Comparison of ENCODE assay signal across 22 mouse cellular contexts in genomic region chr5:44219871-44220270, GRCm38 (mm10). TPM values are rescaled to one million over a fixed set of nuclear protein-coding genes. Genes with fewer than 3 reads are reported as not detected.
DNase-seq lines count a peak whose midpoint lies in the region; ATAC-seq and TF ChIP-seq lines count a peak whose summit lies in the region.
"Had no signal": no experiment of that assay in that cellular context is flagged by ENCODE, and none has a peak within 500 bp of the region (broad histone marks: within the 10 kb centered on the region; RNA-seq: fewer than 3 reads in every experiment).

No protein-coding gene starts in this region.

- no peaks in the 10 kb centered on the region for H3K27me3 ChIP-seq in liver, embryonic 13.5 days
- H3K27me3 ChIP-seq in spleen, adult 2 months (ENCODE audit: control insufficient read depth, insufficient read depth, low read length), result no peaks in the 10 kb centered on the region
- H3K27me3 ChIP-seq: embryonic facial prominence, embryonic 13.5 days; forebrain, embryonic 12.5 days; heart, embryonic 15.5 days; hindbrain, embryonic 12.5 days; Patski had no signal

- H3K4me3 ChIP-seq in gastrocnemius, adult 2 months, result no peak overlapping the region
- H3K4me3 ChIP-seq in liver, embryonic 13.5 days (replicated peaks), result no peak overlapping the region
- H3K4me3 ChIP-seq in spleen, adult 2 months (ENCODE audit: extremely low read depth, insufficient read depth, insufficient read length), result no peak overlapping the region
- H3K4me3 ChIP-seq: embryonic facial prominence, embryonic 13.5 days; forebrain, embryonic 12.5 days; heart, embryonic 10.5 days; heart, embryonic 15.5 days; hindbrain, embryonic 12.5 days had no signal

- H3K27ac ChIP-seq in gastrocnemius, adult 2 months, result peak overlapping the region; percentile 4; the same call in 1 of the 2 replicates
- H3K27ac ChIP-seq in liver, embryonic 13.5 days, result no peak overlapping the region
- peak overlapping the region; percentile 63; the same call in 1 of the 2 replicates for H3K27ac ChIP-seq in spleen, adult 2 months (ENCODE audit: insufficient read depth, low read length)
- H3K27ac ChIP-seq: embryonic facial prominence, embryonic 13.5 days; forebrain, embryonic 12.5 days; heart, embryonic 10.5 days; heart, embryonic 15.5 days; hindbrain, embryonic 12.5 days had no signal

- 66% methylated on average over 4 of the region's 4 CpGs for WGBS in liver, embryonic 13.5 days (ENCODE audit: insufficient replicate concordance)
- 35% methylated on average over 4 of the region's 4 CpGs for WGBS in spleen, adult 2 months

- TF ChIP-seq CTCF in gastrocnemius, adult 2 months (IDR thresholded peaks at IDR 0.05), result no peak
- TF ChIP-seq CTCF in spleen, adult 2 months (IDR thresholded peaks at IDR 0.05; ENCODE audit: extremely low read depth, insufficient read depth, insufficient read length, insufficient replicate concordance), result no peak

- no peak for DNase-seq in gastrocnemius, adult 2 months
- DNase-seq in gastrocnemius, postnatal 10 days, result no peak
- no peak for DNase-seq in liver, embryonic 13.5 days
- DNase-seq in liver, result no peak
- no peak for DNase-seq in spleen, adult 2 months (ENCODE audit: low read depth in 1 of 2, low spot score in 2 of 2)
- no peak for DNase-seq in spleen, postnatal 4 days (ENCODE audit: low spot score in 2 of 2)
- DNase-seq in thymus, postnatal 36 days, result peak; percentile 38 to 43
- no peak for DNase-seq in urinary bladder, postnatal 36 days (ENCODE audit: low spot score in 2 of 2)
- DNase-seq: adrenal gland, postnatal 14 days; cerebellum, adult 18-20 months; cerebellum, adult 9-11 months; cerebellum, postnatal 36 days; gastrocnemius, postnatal 25 days; heart, postnatal 4 days had no signal

- peak overlapping the region; percentile 6; the same call in 1 of the 2 replicates for H3K9ac ChIP-seq in liver, embryonic 13.5 days
- H3K9ac ChIP-seq: embryonic facial prominence, embryonic 13.5 days; forebrain, embryonic 12.5 days; heart, embryonic 15.5 days; hindbrain, embryonic 12.5 days had no signal

- H3K9me3 ChIP-seq in liver, embryonic 13.5 days (replicated peaks), result no peaks in the 10 kb centered on the region
- H3K9me3 ChIP-seq: embryonic facial prominence, embryonic 13.5 days; forebrain, embryonic 12.5 days; heart, embryonic 10.5 days; heart, embryonic 15.5 days; hindbrain, embryonic 12.5 days had no signal

- H3K4me2 ChIP-seq in liver, embryonic 13.5 days, result no peak overlapping the region
- H3K4me2 ChIP-seq: embryonic facial prominence, embryonic 13.5 days; forebrain, embryonic 12.5 days; heart, embryonic 15.5 days; hindbrain, embryonic 12.5 days had no signal

- intact Hi-C loops in gastrocnemius, adult 2 months (cut with DNase I), result loop anchor here (5.0 kb wide), 1 partner anchor 38 kb away; no protein-coding TSS in a partner anchor

- H3K4me1 ChIP-seq in liver, embryonic 13.5 days (replicated peaks), result peaks cover 79% of the 10 kb centered on the region
- peaks cover 26% of the 10 kb centered on the region for H3K4me1 ChIP-seq in spleen, adult 2 months (ENCODE audit: control insufficient read depth, insufficient read depth, insufficient read length)

- TF ChIP-seq POLR2A in spleen, adult 2 months (IDR thresholded peaks at IDR 0.05; ENCODE audit: low read depth, low read length), result no peak

- ATAC-seq in liver, embryonic 13.5 days (ENCODE audit: low read depth), result no peak
- ATAC-seq: forebrain, embryonic 16.5 days; hindbrain, embryonic 16.5 days; Patski had no signal

- H3K36me3 ChIP-seq in liver, embryonic 13.5 days, result peaks cover 51% of the 10 kb centered on the region
- no peaks in the 10 kb centered on the region for H3K36me3 ChIP-seq in spleen, adult 2 months (ENCODE audit: control insufficient read depth, insufficient read depth, low read length)

RNA-seq across cellular contexts. Expression of gene Tapt1, which starts 6.6 kb away (rescaled TPM):
- total RNA-seq in gastrocnemius, adult 2 months (2021), result 10 to 100 TPM; 41.2 to 43.0 TPM
- total RNA-seq in gastrocnemius, postnatal 10 days (2021), result 10 to 100 TPM; 31.7 to 33.1 TPM
- 26.7 and 35.1 TPM in 2 replicates for polyA plus RNA-seq in liver, embryonic 13.5 days (2015; fragmentation: Nextera tagmentation; extraction: Ambion mirVana)
- 22.2 and 27.4 TPM in 2 replicates for polyA plus RNA-seq in spleen, adult 2 months (2012; rRNA removed)

Comparison
In these comparisons a context has a peak if more than half of its experiments do, and no peak if none do; other contexts are left out.
1. DNase-seq: peak in thymus, postnatal 36 days (2 of 2); none in gastrocnemius, adult 2 months (single experiment), gastrocnemius, postnatal 10 days (single experiment), liver, embryonic 13.5 days (single experiment), liver (single experiment), spleen, adult 2 months (0 of 2), spleen, postnatal 4 days (0 of 2) and urinary bladder, postnatal 36 days (0 of 2).